Mouse (Mus musculus): ENCODE results near the gene R3hdml. TPM values are rescaled to one million over a fixed set of nuclear protein-coding genes. Genes with fewer than 3 reads are reported as not detected.

R3hdml gene
- polyA plus RNA-seq, 1 experiment from 2014 or later: not detected

GRCm38 (mm10) chr2:163480191-163480825 lies 11.8 kb upstream of the R3hdml start:
- peaks cover 13% of the 10 kb centered on the region for H3K27me3 ChIP-seq (ENCODE audit: control insufficient read depth, insufficient read depth, low read length)
- H3K9ac ChIP-seq (ENCODE audit: low read depth, low read length): no peak overlapping the region
- peaks cover 8% of the 10 kb centered on the region; the same call in 1 of the 2 replicates for H3K4me1 ChIP-seq (ENCODE audit: control insufficient read depth, insufficient read depth, low read length)
- H3K9me3 ChIP-seq (replicated peaks; ENCODE audit: control insufficient read depth, low read length): no peaks in the 10 kb centered on the region
- H3K4me3 ChIP-seq (ENCODE audit: low read depth, low read length): no peak overlapping the region
- ATAC-seq (replicated peaks; ENCODE audit: insufficient number of reproducible peaks, low FRiP score, low TSS enrichment): no peak
- no peak overlapping the region for H3K27ac ChIP-seq (ENCODE audit: low read depth, low read length)
- no peak overlapping the region for H3K4me2 ChIP-seq
- H3K36me3 ChIP-seq (ENCODE audit: control insufficient read depth, insufficient read depth, low read length): no peaks in the 10 kb centered on the region
- 50% methylated on average over 18 of the region's 18 CpGs for WGBS (ENCODE audit: insufficient replicate concordance)

- ATAC-seq (replicated peaks; ENCODE audit: insufficient number of reproducible peaks, low FRiP score, low TSS enrichment): 0 out of 2 replicates have a peak, but pooled peaks have one; percentile 55
- peak overlapping the region; percentile 72 for H3K4me2 ChIP-seq
- H3K36me3 ChIP-seq (ENCODE audit: control insufficient read depth, insufficient read depth, low read length): no peaks in the 10 kb centered on the region
- peak overlapping the region; percentile 28 for H3K4me3 ChIP-seq (ENCODE audit: low read depth, low read length)
- H3K27me3 ChIP-seq (ENCODE audit: control insufficient read depth, insufficient read depth, low read length): peaks cover 13% of the 10 kb centered on the region
- H3K4me1 ChIP-seq (ENCODE audit: control insufficient read depth, insufficient read depth, low read length): peaks cover 8% of the 10 kb centered on the region; the same call in 1 of the 2 replicates
- H3K27ac ChIP-seq (ENCODE audit: low read depth, low read length): no peak overlapping the region
- H3K9ac ChIP-seq (ENCODE audit: low read depth, low read length): peak overlapping the region; percentile 49; the same call in 1 of the 2 replicates
- WGBS (ENCODE audit: insufficient replicate concordance): 2% methylated on average over 21 of the region's 21 CpGs
- H3K9me3 ChIP-seq (replicated peaks; ENCODE audit: control insufficient read depth, low read length): no peaks in the 10 kb centered on the region
Observed at GRCm38 (mm10) chr2:163481539-163482029, 10.5 kb upstream of the R3hdml start.

GRCm38 (mm10) chr2:163487360-163487759 lies 4.8 kb upstream of the R3hdml start:
- H3K27me3 ChIP-seq (ENCODE audit: control insufficient read depth, insufficient read depth, low read length): 0 out of 2 replicates have a peak, but pooled peaks cover 2% of the 10 kb centered on the region
- H3K4me2 ChIP-seq: no peak overlapping the region
- no peak overlapping the region for H3K4me3 ChIP-seq (ENCODE audit: low read depth, low read length)
- no peak overlapping the region for H3K9ac ChIP-seq (ENCODE audit: low read depth, low read length)
- no peak for ATAC-seq (replicated peaks; ENCODE audit: insufficient number of reproducible peaks, low FRiP score, low TSS enrichment)
- 85% methylated on average over 3 of the region's 3 CpGs for WGBS (ENCODE audit: insufficient replicate concordance)
- no peaks in the 10 kb centered on the region for H3K36me3 ChIP-seq (ENCODE audit: control insufficient read depth, insufficient read depth, low read length)
- H3K4me1 ChIP-seq (ENCODE audit: control insufficient read depth, insufficient read depth, low read length): no peaks in the 10 kb centered on the region
- no peaks in the 10 kb centered on the region for H3K9me3 ChIP-seq (replicated peaks; ENCODE audit: control insufficient read depth, low read length)
- no peak overlapping the region for H3K27ac ChIP-seq (ENCODE audit: low read depth, low read length)

- no peak overlapping the region for H3K9ac ChIP-seq (ENCODE audit: low read depth, low read length)
- H3K4me1 ChIP-seq (ENCODE audit: control insufficient read depth, insufficient read depth, low read length): no peaks in the 10 kb centered on the region
- H3K36me3 ChIP-seq (ENCODE audit: control insufficient read depth, insufficient read depth, low read length): no peaks in the 10 kb centered on the region
- no peak overlapping the region for H3K4me3 ChIP-seq (ENCODE audit: low read depth, low read length)
- H3K4me2 ChIP-seq: no peak overlapping the region
- no peaks in the 10 kb centered on the region for H3K9me3 ChIP-seq (replicated peaks; ENCODE audit: control insufficient read depth, low read length)
- H3K27ac ChIP-seq (ENCODE audit: low read depth, low read length): no peak overlapping the region
- 0 out of 2 replicates have a peak, but pooled peaks cover 2% of the 10 kb centered on the region for H3K27me3 ChIP-seq (ENCODE audit: control insufficient read depth, insufficient read depth, low read length)
- 51% methylated on average over 5 of the region's 5 CpGs for WGBS (ENCODE audit: insufficient replicate concordance)
- no peak for ATAC-seq (replicated peaks; ENCODE audit: insufficient number of reproducible peaks, low FRiP score, low TSS enrichment)
Observed at GRCm38 (mm10) chr2:163489725-163490291, 2.3 kb upstream of the R3hdml start.

GRCm38 (mm10) chr2:163490656-163491055 lies 1.5 kb upstream of the R3hdml start:
- H3K9ac ChIP-seq (ENCODE audit: low read depth, low read length): no peak overlapping the region
- H3K9me3 ChIP-seq (replicated peaks; ENCODE audit: control insufficient read depth, low read length): no peaks in the 10 kb centered on the region
- 0 out of 2 replicates have a peak, but pooled peaks cover 2% of the 10 kb centered on the region for H3K27me3 ChIP-seq (ENCODE audit: control insufficient read depth, insufficient read depth, low read length)
- no peak overlapping the region for H3K4me2 ChIP-seq
- no peak overlapping the region for H3K27ac ChIP-seq (ENCODE audit: low read depth, low read length)
- no peaks in the 10 kb centered on the region for H3K36me3 ChIP-seq (ENCODE audit: control insufficient read depth, insufficient read depth, low read length)
- WGBS (ENCODE audit: insufficient replicate concordance): 92% methylated on average over 17 of the region's 17 CpGs
- ATAC-seq (replicated peaks; ENCODE audit: insufficient number of reproducible peaks, low FRiP score, low TSS enrichment): no peak
- H3K4me1 ChIP-seq (ENCODE audit: control insufficient read depth, insufficient read depth, low read length): no peaks in the 10 kb centered on the region
- H3K4me3 ChIP-seq (ENCODE audit: low read depth, low read length): no peak overlapping the region

- Histone ChIP-seq H3K4me3 (ENCODE audit: low read depth, low read length) (no peak overlapping the region), H3K4me2 (no peak overlapping the region), H3K27ac (ENCODE audit: low read depth, low read length) (no peak overlapping the region), H3K4me1 (ENCODE audit: control insufficient read depth, insufficient read depth, low read length) (no peaks in the 10 kb centered on the region), H3K36me3 (ENCODE audit: control insufficient read depth, insufficient read depth, low read length) (no peaks in the 10 kb centered on the region), H3K9me3 (replicated peaks; ENCODE audit: control insufficient read depth, low read length) (no peaks in the 10 kb centered on the region), H3K9ac (ENCODE audit: low read depth, low read length) (no peak overlapping the region), H3K27me3 (ENCODE audit: control insufficient read depth, insufficient read depth, low read length) (0 out of 2 replicates have a peak, but pooled peaks cover 2% of the 10 kb centered on the region)
- ATAC-seq (replicated peaks; ENCODE audit: insufficient number of reproducible peaks, low FRiP score, low TSS enrichment): no peak
- WGBS (ENCODE audit: insufficient replicate concordance): 58% methylated on average over 7 of the region's 7 CpGs
Observed at GRCm38 (mm10) chr2:163491351-163491750, 767 bp upstream of the R3hdml start.

GRCm38 (mm10) chr2:163493031-163493430 lies 913 bp downstream of the R3hdml start:
- Histone ChIP-seq H3K9ac (ENCODE audit: low read depth, low read length) (no peak overlapping the region), H3K27ac (ENCODE audit: low read depth, low read length) (no peak overlapping the region), H3K4me1 (ENCODE audit: control insufficient read depth, insufficient read depth, low read length) (no peaks in the 10 kb centered on the region), H3K4me3 (ENCODE audit: low read depth, low read length) (no peak overlapping the region), H3K36me3 (ENCODE audit: control insufficient read depth, insufficient read depth, low read length) (no peaks in the 10 kb centered on the region), H3K9me3 (replicated peaks; ENCODE audit: control insufficient read depth, low read length) (no peaks in the 10 kb centered on the region), H3K27me3 (ENCODE audit: control insufficient read depth, insufficient read depth, low read length) (0 out of 2 replicates have a peak, but pooled peaks cover 2% of the 10 kb centered on the region), H3K4me2 (no peak overlapping the region)
- ATAC-seq (replicated peaks; ENCODE audit: insufficient number of reproducible peaks, low FRiP score, low TSS enrichment): no peak
- 42% methylated on average over 5 of the region's 5 CpGs for WGBS (ENCODE audit: insufficient replicate concordance)

GRCm38 (mm10) chr2:163493976-163494375 lies 1.9 kb downstream of the R3hdml start:
- ATAC-seq (replicated peaks; ENCODE audit: insufficient number of reproducible peaks, low FRiP score, low TSS enrichment): no peak
- Histone ChIP-seq H3K4me2 (no peak overlapping the region), H3K9me3 (replicated peaks; ENCODE audit: control insufficient read depth, low read length) (no peaks in the 10 kb centered on the region), H3K9ac (ENCODE audit: low read depth, low read length) (no peak overlapping the region), H3K27me3 (ENCODE audit: control insufficient read depth, insufficient read depth, low read length) (0 out of 2 replicates have a peak, but pooled peaks cover 2% of the 10 kb centered on the region), H3K27ac (ENCODE audit: low read depth, low read length) (no peak overlapping the region), H3K4me1 (ENCODE audit: control insufficient read depth, insufficient read depth, low read length) (no peaks in the 10 kb centered on the region), H3K36me3 (ENCODE audit: control insufficient read depth, insufficient read depth, low read length) (no peaks in the 10 kb centered on the region), H3K4me3 (ENCODE audit: low read depth, low read length) (no peak overlapping the region)
- WGBS (ENCODE audit: insufficient replicate concordance): 34% methylated on average over 5 of the region's 5 CpGs
